Mouse (Mus musculus) cerebellum, adult 11 months (tissue): ENCODE results near the gene Gm29797.
A peak's percentile ranks its signal among the peaks of the same experiment; 100 is the strongest.

Experiments
- DNase-seq: peaks from one replicate; pipeline ENCODE4 v3.0.0; 2022

Gm29797 gene

GRCm38 (mm10) chr2:181656734-181657133 is at the start of gene Gm29797:
Gene Gm29797, plus strand, starts transcription at chr2:181657034.
- no peak for DNase-seq

- DNase-seq = no peak
Measured at GRCm38 (mm10) chr2:181618761-181619495, 37.9 kb upstream of the Gm29797 start.

- no peak for DNase-seq
Measured at GRCm38 (mm10) chr2:181623401-181623800, 33.4 kb upstream of the Gm29797 start.

- no peak for DNase-seq
Measured at GRCm38 (mm10) chr2:181628471-181628870, 28.4 kb upstream of the Gm29797 start.

- DNase-seq = peak; percentile 39
Measured at GRCm38 (mm10) chr2:181632624-181633023, 24.2 kb upstream of the Gm29797 start.

GRCm38 (mm10) chr2:181635865-181636264 is 21.0 kb upstream of the Gm29797 start:
- DNase-seq = no peak

- DNase-seq = no peak
Measured at GRCm38 (mm10) chr2:181644361-181644760, 12.5 kb upstream of the Gm29797 start.

GRCm38 (mm10) chr2:181645666-181646065 is 11.2 kb upstream of the Gm29797 start:
- DNase-seq = no peak

GRCm38 (mm10) chr2:181646626-181647472 is 10.0 kb upstream of the Gm29797 start:
- no peak for DNase-seq

- DNase-seq = no peak
Measured at GRCm38 (mm10) chr2:181648926-181649325, 7.9 kb upstream of the Gm29797 start.

GRCm38 (mm10) chr2:181653065-181653464 is 3.8 kb upstream of the Gm29797 start:
- DNase-seq = no peak

GRCm38 (mm10) chr2:181653523-181653922 is 3.3 kb upstream of the Gm29797 start:
- no peak for DNase-seq

- DNase-seq = no peak
Measured at GRCm38 (mm10) chr2:181657441-181657840, 607 bp downstream of the Gm29797 start.

GRCm38 (mm10) chr2:181658528-181658927 is 1.7 kb downstream of the Gm29797 start:
- DNase-seq = no peak

GRCm38 (mm10) chr2:181658930-181659555 is 2.2 kb downstream of the Gm29797 start:
- DNase-seq = no peak

- peak; percentile 71 for DNase-seq
Measured at GRCm38 (mm10) chr2:181659609-181660055, 2.8 kb downstream of the Gm29797 start.

- DNase-seq = no peak
Measured at GRCm38 (mm10) chr2:181662620-181663297, 5.9 kb downstream of the Gm29797 start.

GRCm38 (mm10) chr2:181663298-181663630 is 6.4 kb downstream of the Gm29797 start:
- DNase-seq = no peak

GRCm38 (mm10) chr2:181670285-181670912 is 13.6 kb downstream of the Gm29797 start:
- DNase-seq = no peak

- DNase-seq = no peak
Measured at GRCm38 (mm10) chr2:181670913-181671311, 14.1 kb downstream of the Gm29797 start.

- no peak for DNase-seq
Measured at GRCm38 (mm10) chr2:181671326-181671725, 14.5 kb downstream of the Gm29797 start, which contains the start of gene Sox18. Gene Sox18, minus strand, starts transcription at chr2:181671640.

GRCm38 (mm10) chr2:181671984-181672383 is 15.2 kb downstream of the Gm29797 start:
- DNase-seq = no peak
